Mouse (Mus musculus) midbrain, embryonic 16.5 days (tissue): ENCODE results near the gene Fam57b. TPM values are rescaled to one million over a fixed set of nuclear protein-coding genes. Genes with fewer than 3 reads are reported as not detected.
"Not testable (repeated sequence)": the region's sequence is repeated elsewhere in the genome, so short reads cannot be mapped to it uniquely, and the experiment has no call there.

Experiments used
- ATAC-seq: fragments of 200-750 bp; cut with Nextera tagmentation; 2 replicates; pipeline ENCODE4 v1.8.0; 2017; ENCODE audit warnings: moderate TSS enrichment
- H3K27ac ChIP-seq: fragments of 300-500 bp; sonication (generic); 2 replicates; pipeline ENCODE4 v1.5.1; 2014; ENCODE audit warnings: mild to moderate bottlenecking, low read length, mixed read lengths
- H3K27me3 ChIP-seq: fragments of 300-500 bp; sonication (generic); 2 replicates; pipeline ENCODE4 v1.6.1; 2014; ENCODE audit warnings: low read depth, low read length, mixed read lengths; ENCODE audit not compliant: control insufficient read depth, insufficient read depth
- H3K36me3 ChIP-seq: fragments of 300-500 bp; sonication (generic); 2 replicates; pipeline ENCODE4 v1.6.1; 2014; ENCODE audit warnings: mild to moderate bottlenecking, low read length, moderate library complexity, mixed read lengths; ENCODE audit not compliant: control insufficient read depth, insufficient read depth
- H3K4me1 ChIP-seq: fragments of 300-500 bp; sonication (generic); 2 replicates; pipeline ENCODE4 v1.6.1; 2014; ENCODE audit warnings: mild to moderate bottlenecking, low read length, mixed read lengths; ENCODE audit not compliant: control insufficient read depth, insufficient read depth
- H3K4me2 ChIP-seq: fragments of 300-500 bp; sonication (generic); 2 replicates; pipeline ENCODE4 v1.6.1; 2014; ENCODE audit warnings: mild to moderate bottlenecking, low read length, mixed read lengths
- H3K4me3 ChIP-seq: fragments of 300-500 bp; sonication (generic); 2 replicates; pipeline ENCODE4 v1.5.1; 2014; ENCODE audit warnings: low read depth, mild to moderate bottlenecking, low read length, moderate library complexity, mixed read lengths
- H3K9ac ChIP-seq: fragments of 300-500 bp; sonication (generic); 2 replicates; pipeline ENCODE4 v1.6.1; 2014; ENCODE audit warnings: low read depth, low read length, mixed read lengths
- H3K9me3 ChIP-seq: fragments of 300-500 bp; sonication (generic); replicated peaks from 2 replicates; pipeline ENCODE4 v1.6.1; 2014; ENCODE audit warnings: mild to moderate bottlenecking, low read length, mixed read lengths; ENCODE audit not compliant: control insufficient read depth, poor library complexity, severe bottlenecking
- WGBS: fragments of 180-500 bp; shearing (Covaris S2); extraction: QIAGEN DNeasy Blood & Tissue Kit; methylation state at CpG from one replicate; pipeline ENCODE4 v1.1.7; 2014; 5-methylcytosine and 5-hydroxymethylcytosine counted together
- polyA plus RNA-seq: library from polyadenylated mRNA; unstranded; fragments of >200 nt; fragmentation: Nextera tagmentation; extraction: Ambion mirVana; gene quantifications from 2 replicates; pipeline ENCODE4 v1.2.1, GENCODE M21; 2015

Gene Fam57b
- polyA plus RNA-seq, 1 experiment from 2014 or later, result 61.1 TPM

DNA sequence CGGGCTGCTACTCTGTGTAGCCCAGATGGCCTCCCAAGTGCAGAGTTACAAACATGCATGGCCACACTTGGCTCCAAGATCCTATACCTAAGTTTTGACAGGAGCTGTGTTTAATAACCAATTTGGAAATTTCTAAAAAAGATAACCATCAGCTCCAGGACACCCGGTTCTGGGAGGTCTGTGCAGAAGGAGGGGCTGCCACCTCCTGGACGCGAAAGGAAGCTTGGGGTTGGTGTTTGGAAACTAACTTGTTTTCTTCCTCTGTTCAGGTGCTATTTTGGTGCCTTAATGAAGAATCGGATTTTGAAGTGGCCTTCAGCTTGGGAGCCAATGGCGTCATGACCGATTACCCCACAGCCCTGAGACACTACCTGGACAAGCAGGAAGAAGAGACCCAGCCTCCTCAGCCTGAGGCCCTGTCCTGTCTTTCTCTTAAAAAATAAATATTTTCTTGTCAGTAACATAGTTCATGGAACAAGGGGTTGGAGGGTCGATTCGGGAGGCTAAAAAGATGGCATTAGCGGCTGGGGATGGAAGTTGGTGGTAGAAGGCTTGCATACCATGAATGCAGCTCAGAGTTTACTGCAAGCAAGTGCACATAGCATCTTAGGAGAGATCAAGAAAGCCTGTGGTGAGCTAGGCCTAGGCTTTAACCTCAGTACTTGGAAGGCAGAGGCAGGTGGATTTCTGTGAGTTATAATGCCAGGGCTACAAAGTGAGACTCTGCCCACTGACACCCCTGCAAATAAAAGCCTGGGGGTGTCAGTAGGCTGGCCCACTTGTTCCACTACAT is 22.1 kb upstream of the Fam57b start:
- Histone ChIP-seq H3K36me3 (no peaks in the 10 kb centered on the region), H3K9ac (peak overlapping the region; percentile 96; the same call in 1 of the 2 replicates), H3K4me2 (no peak overlapping the region), H3K27ac (0 out of 2 replicates have a peak overlapping the region, but pooled peaks have one; percentile 91), H3K9me3 (no peaks in the 10 kb centered on the region), H3K4me1 (peaks cover 29% of the 10 kb centered on the region), H3K4me3 (no peak overlapping the region), H3K27me3 (no peaks in the 10 kb centered on the region)
- ATAC-seq, result no peak
- 88% methylated on average over 10 of the region's 10 CpGs for WGBS

DNA sequence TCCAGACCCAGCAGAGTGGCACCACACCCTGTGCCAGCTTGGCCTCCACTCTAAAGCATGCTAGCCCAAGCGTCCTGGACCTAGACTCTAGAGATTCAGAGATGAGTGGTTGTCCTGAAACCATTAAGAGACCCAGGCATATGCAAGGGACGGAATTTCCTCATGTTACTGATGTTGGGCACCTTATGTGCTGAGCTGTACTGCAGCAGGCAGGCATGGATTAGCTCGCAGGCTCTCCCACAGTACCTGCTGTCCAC is 21.6 kb upstream of the Fam57b start:
- ATAC-seq, result no peak
- H3K36me3 ChIP-seq, result no peaks in the 10 kb centered on the region
- H3K27me3 ChIP-seq, result no peaks in the 10 kb centered on the region
- H3K4me1 ChIP-seq, result peaks cover 29% of the 10 kb centered on the region
- H3K27ac ChIP-seq, result peak overlapping the region; percentile 91; the same call in 1 of the 2 replicates
- peak overlapping the region; percentile 95 for H3K4me2 ChIP-seq
- H3K9me3 ChIP-seq, result no peaks in the 10 kb centered on the region
- H3K9ac ChIP-seq, result peak overlapping the region; percentile 96; the same call in 1 of the 2 replicates
- no peak overlapping the region for H3K4me3 ChIP-seq
- WGBS, result 67% methylated on average over 3 of the region's 3 CpGs

DNA sequence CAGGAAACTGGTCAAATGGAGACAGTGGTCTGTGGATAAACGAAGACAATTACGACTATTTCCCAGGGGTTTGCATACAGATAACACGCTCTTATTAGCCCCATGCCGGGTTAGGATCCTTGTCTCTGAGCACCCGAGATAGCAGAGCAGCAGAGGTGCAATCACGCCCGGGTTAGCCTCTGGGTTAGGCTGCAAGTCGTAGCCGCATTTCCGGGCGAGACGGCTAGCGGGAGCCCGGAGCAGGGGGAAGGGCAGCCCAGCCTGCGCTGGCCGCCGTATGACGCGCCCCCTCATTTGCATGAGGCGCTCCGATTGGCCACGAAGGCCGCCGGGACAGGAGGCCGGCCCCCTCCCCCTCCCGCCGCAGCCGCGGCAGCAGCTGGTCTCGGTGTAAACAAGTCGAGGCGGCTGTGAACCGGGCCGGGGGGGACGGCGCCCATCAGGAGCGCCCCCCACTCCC is 20.8 kb upstream of the Fam57b start, which contains the start of gene Ypel3:
TSS of gene Ypel3 (plus strand) at position 358 of the 460 bp plus-strand sequence.
- under 1% methylated on average over 33 of the region's 37 CpGs for WGBS
- Histone ChIP-seq H3K4me2 (peak within 1 kb of the TSS; percentile 95), H3K9me3 (no peaks in the 10 kb centered on the region), H3K27me3 (no peaks in the 10 kb centered on the region), H3K9ac (peak within 1 kb of the TSS; percentile 96), H3K4me1 (peaks cover 32% of the 10 kb centered on the region), H3K27ac (peak within 1 kb of the TSS; percentile 91), H3K4me3 (peak within 1 kb of the TSS; percentile 90), H3K36me3 (no peaks in the 10 kb centered on the region)
- ATAC-seq, result peak; percentile 86

DNA sequence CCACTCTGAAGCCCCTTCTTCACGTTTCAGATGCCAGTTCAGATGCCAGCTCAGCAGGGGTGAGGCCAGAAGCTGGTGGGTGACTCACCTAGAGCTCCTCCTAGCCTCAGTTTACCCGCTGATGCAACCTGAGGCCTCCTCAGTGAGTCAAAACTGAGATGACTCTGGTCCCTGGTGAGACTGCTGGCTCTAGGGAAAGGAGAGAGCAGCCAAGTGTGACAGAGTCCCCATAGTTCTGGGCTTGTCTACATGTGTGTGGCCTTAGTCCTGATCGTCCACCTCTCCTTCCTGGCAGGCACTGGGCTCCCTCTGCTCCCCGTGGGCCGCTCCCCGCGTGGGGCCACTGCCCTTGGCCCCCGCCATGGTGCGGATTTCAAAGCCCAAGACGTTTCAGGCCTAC is 20.0 kb upstream of the Fam57b start:
- WGBS, result 37% methylated on average over 10 of the region's 10 CpGs
- H3K27ac ChIP-seq, result peak overlapping the region; percentile 91
- ATAC-seq, result no peak; the same call in 1 of the 2 replicates
- peak overlapping the region; percentile 96 for H3K9ac ChIP-seq
- H3K9me3 ChIP-seq, result no peaks in the 10 kb centered on the region
- H3K4me3 ChIP-seq, result peak overlapping the region; percentile 90
- no peaks in the 10 kb centered on the region for H3K36me3 ChIP-seq
- peak overlapping the region; percentile 95 for H3K4me2 ChIP-seq
- H3K27me3 ChIP-seq, result no peaks in the 10 kb centered on the region
- peaks cover 32% of the 10 kb centered on the region for H3K4me1 ChIP-seq

DNA sequence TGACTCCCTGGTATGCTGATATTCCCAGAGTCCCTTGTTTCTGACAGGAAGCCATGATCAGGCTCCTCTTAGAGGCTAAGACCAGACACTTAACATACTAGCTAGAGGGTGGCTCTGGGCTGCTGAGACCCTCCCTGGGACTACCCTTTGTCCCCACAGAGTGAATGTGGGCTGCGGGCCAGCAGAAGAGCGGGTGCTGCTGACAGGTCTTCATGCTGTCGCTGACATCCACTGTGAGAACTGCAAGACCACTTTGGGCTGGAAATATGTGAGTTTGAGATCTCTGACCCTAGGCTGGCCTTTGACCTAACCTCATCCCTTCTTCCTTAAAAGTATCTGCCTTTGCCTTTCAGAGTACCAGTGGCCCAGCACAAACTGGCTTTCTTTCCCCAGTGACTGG is 19.3 kb upstream of the Fam57b start:
- no peak overlapping the region for H3K27ac ChIP-seq
- H3K9me3 ChIP-seq, result no peaks in the 10 kb centered on the region
- H3K9ac ChIP-seq, result peak overlapping the region; percentile 96; the same call in 1 of the 2 replicates
- H3K36me3 ChIP-seq, result no peaks in the 10 kb centered on the region
- peaks cover 32% of the 10 kb centered on the region for H3K4me1 ChIP-seq
- ATAC-seq, result no peak
- 74% methylated on average over 3 of the region's 3 CpGs for WGBS
- peak overlapping the region; percentile 95; the same call in 1 of the 2 replicates for H3K4me2 ChIP-seq
- no peak overlapping the region for H3K4me3 ChIP-seq
- no peaks in the 10 kb centered on the region for H3K27me3 ChIP-seq

DNA sequence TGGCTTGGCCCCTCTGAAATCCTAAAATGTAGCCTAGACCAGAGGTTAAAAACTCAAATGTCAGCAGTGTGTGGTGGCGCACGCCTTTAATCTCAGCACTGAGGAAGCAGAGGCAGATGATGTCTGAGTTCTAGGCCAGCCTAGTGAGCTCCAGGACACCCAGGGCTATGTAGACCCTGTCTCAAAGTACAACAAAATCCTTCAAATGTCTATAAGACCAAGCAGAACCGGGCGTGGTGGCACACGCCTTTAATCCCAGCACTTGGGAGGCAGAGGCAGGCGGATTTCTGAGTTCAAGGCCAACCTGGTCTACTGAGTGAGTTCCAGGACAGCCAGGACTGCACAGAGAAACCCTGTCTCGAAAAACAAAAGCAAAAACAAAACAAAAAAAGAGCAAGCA is 18.4 kb upstream of the Fam57b start:
- not testable (repeated sequence) for H3K27ac ChIP-seq, H3K27me3 ChIP-seq, H3K4me3 ChIP-seq, H3K36me3 ChIP-seq, H3K9me3 ChIP-seq, H3K9ac ChIP-seq, ATAC-seq, H3K4me2 ChIP-seq
- 86% methylated on average over 7 of the region's 7 CpGs for WGBS
- H3K4me1 ChIP-seq, result peaks cover 32% of the 10 kb centered on the region

DNA sequence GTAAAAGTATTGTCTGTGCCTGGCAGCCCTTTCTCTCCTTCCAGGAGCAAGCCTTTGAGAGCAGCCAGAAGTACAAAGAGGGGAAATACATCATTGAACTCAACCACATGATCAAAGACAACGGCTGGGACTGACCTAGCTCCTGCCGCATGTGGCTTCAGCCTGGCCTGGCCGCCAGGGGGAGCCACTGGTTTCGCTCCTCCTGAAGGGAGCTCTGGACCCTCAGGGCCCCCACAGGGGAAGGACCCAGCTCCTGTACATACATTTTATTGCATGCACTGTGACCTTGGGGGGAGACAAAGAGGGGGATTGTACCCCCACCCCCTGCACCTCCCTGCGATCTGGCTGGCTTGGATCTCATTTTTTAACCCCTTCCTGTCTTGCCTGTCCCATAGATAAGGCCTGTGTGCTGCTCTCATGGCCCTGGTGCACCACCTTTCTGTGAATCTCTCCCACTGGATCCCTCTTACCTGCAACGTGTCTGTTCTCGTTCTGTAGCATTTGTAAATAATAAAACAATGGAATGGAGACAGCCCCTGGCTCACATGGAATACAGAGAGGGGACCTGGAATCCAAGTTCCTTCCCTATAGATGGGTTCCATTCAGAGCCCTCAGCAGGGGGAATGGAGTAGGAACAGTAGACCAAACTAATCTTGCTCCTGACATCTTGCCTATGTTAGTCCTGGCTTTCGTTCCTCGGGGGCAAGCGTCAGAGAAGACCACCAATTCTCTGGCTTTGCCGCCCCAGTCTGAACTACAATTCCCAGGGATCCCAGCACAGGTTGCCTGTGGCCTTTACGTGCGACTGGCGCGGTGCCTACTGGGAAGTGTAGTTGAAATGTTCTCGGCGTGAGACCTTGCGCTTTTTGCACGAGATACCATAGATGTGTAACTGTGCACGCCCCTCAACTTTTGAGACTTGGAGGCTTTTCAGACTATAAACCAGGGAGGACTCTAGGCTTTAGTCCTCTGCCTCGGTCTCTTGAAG is 17.2 kb upstream of the Fam57b start:
- Histone ChIP-seq H3K9me3 (no peaks in the 10 kb centered on the region), H3K36me3 (peaks cover 11% of the 10 kb centered on the region; the same call in 1 of the 2 replicates), H3K4me1 (peaks cover 32% of the 10 kb centered on the region), H3K27me3 (no peaks in the 10 kb centered on the region), H3K4me3 (peak overlapping the region; percentile 40), H3K9ac (peak overlapping the region; percentile 69), H3K4me2 (peak overlapping the region; percentile 73), H3K27ac (peak overlapping the region; percentile 73)
- WGBS, result under 1% methylated on average over 21 of the region's 21 CpGs
- peak; percentile 77 for ATAC-seq

DNA sequence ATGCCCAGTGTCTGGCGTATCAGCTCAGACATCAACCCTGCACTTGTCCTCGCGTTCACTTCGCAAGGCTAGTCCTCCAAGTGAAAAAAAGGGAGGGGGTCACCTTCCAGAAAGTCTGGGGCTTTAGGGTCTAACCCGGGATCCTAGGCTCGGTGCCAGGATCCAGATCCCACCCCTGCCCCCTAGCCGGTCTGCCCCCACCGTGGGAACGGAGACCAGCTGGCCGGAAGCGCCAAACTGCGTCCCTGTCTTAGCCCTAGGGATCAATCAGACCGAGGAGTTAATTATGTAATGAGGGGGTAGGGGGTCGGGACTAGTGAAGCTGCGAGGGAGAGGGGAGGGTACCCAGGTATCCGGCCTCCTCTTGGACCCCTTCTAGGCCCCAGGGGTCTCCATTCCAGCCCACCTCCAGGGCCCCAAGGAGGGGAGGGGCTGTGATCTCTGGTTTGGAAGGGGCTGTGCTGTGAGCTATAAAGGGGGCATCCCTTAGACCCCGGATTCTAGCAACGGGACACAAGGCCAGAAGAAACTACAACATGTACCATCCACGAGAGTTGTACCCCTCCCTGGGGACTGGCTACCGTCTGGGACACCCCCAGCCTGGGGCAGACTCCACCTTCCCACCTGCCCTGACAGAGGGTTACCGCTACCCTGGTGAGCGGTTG is 16.4 kb upstream of the Fam57b start, which contains the start of gene Tbx6:
TSS of gene Tbx6 (plus strand) at position 513 of the 665 bp plus-strand sequence.
- no peaks in the 10 kb centered on the region for H3K9me3 ChIP-seq
- WGBS, result 6% methylated on average over 22 of the region's 22 CpGs
- H3K9ac ChIP-seq, result peak within 1 kb of the TSS; percentile 69
- H3K4me2 ChIP-seq, result peak within 1 kb of the TSS; percentile 73
- H3K27ac ChIP-seq, result peak within 1 kb of the TSS; percentile 73
- no peaks in the 10 kb centered on the region for H3K27me3 ChIP-seq
- H3K4me3 ChIP-seq, result peak within 1 kb of the TSS; percentile 40
- peaks cover 27% of the 10 kb centered on the region for H3K4me1 ChIP-seq
- peaks cover 14% of the 10 kb centered on the region; the same call in 1 of the 2 replicates for H3K36me3 ChIP-seq
- peak; percentile 7; the same call in 1 of the 2 replicates for ATAC-seq
